ENCODE assay signal across 9 mouse cellular contexts in genomic region chr7:127023272-127023691, GRCm38 (mm10). TPM values are rescaled to one million over a fixed set of nuclear protein-coding genes. Genes with fewer than 3 reads are reported as not detected.
DNase-seq lines count a peak whose midpoint lies in the region; ATAC-seq and TF ChIP-seq lines count a peak whose summit lies in the region.
"Had no signal": no experiment of that assay in that cellular context is flagged by ENCODE, and none has a peak within 500 bp of the region (broad histone marks: within the 10 kb centered on the region; RNA-seq: fewer than 3 reads in every experiment).

No protein-coding gene starts in this region.

- H3K27me3 ChIP-seq in heart, embryonic 10.5 days (ENCODE audit: insufficient read depth, poor library complexity, severe bottlenecking) = no peaks in the 10 kb centered on the region
- no peaks in the 10 kb centered on the region for H3K27me3 ChIP-seq in MEL (ENCODE audit: control insufficient read depth in 1 of 2, insufficient read depth in 2 of 2, low read length in 2 of 2)
- H3K27me3 ChIP-seq in forebrain, embryonic 12.5 days = no peaks in the 10 kb centered on the region
- H3K27me3 ChIP-seq in limb, embryonic 12.5 days = no peaks in the 10 kb centered on the region

- no peak for TF ChIP-seq RAD21 in MEL (IDR thresholded peaks at IDR 0.05; ENCODE audit: low read depth, low read length)

- H3K4me1 ChIP-seq in heart, embryonic 10.5 days = peaks cover 81% of the 10 kb centered on the region
- peaks cover 4 to 25% of the 10 kb centered on the region in 2 experiments; a peak in 3 of 4 replicates for H3K4me1 ChIP-seq in MEL (ENCODE audit: control insufficient read depth in 1 of 2, insufficient read depth in 2 of 2, low read length in 2 of 2)
- H3K4me1 ChIP-seq in forebrain, embryonic 12.5 days = peaks cover 76% of the 10 kb centered on the region
- H3K4me1 ChIP-seq in limb, embryonic 12.5 days (replicated peaks) = peaks cover 72% of the 10 kb centered on the region

- H3K36me3 ChIP-seq in heart, embryonic 10.5 days = peaks cover 35% of the 10 kb centered on the region
- peaks cover 0 to 22% of the 10 kb centered on the region in 2 experiments; a peak in 3 of 4 replicates for H3K36me3 ChIP-seq in MEL (ENCODE audit: control insufficient read depth in 1 of 2, insufficient read depth in 2 of 2, low read length in 2 of 2)
- H3K36me3 ChIP-seq in forebrain, embryonic 12.5 days (replicated peaks) = peaks cover 39% of the 10 kb centered on the region
- peaks cover 46% of the 10 kb centered on the region for H3K36me3 ChIP-seq in limb, embryonic 12.5 days

- peak overlapping the region; percentile 82 for H3K4me3 ChIP-seq in heart, embryonic 10.5 days
- peak overlapping the region; percentile 59 to 86; a peak in 3 of 4 replicates for H3K4me3 ChIP-seq in MEL (ENCODE audit: control insufficient read depth in 1 of 2, insufficient read depth in 1 of 2, low read depth in 2 of 2, low read length in 2 of 2)
- H3K4me3 ChIP-seq in forebrain, embryonic 12.5 days (replicated peaks) = peak overlapping the region; percentile 98
- peak overlapping the region; percentile 98 for H3K4me3 ChIP-seq in limb, embryonic 12.5 days (replicated peaks)

- intact Hi-C loops in heart, postnatal 14 days (cut with DNase I) = no loop called here

- 85% methylated on average over 13 of the region's 13 CpGs for WGBS in heart, embryonic 10.5 days
- 73% methylated on average over 13 of the region's 13 CpGs for WGBS in forebrain, embryonic 12.5 days
- WGBS in limb, embryonic 12.5 days = 83% methylated on average over 13 of the region's 13 CpGs

- TF ChIP-seq EP300 in MEL (IDR thresholded peaks at IDR 0.05; ENCODE audit: low read depth in 1 of 2, low read length in 2 of 2) = no peak

- H3K27ac ChIP-seq in heart, embryonic 10.5 days = peak overlapping the region; percentile 60
- H3K27ac ChIP-seq in MEL (ENCODE audit: control insufficient read depth, low read depth, low read length) = 0 out of 2 replicates have a peak overlapping the region, but pooled peaks have one; percentile 15
- peak overlapping the region; percentile 100 for H3K27ac ChIP-seq in forebrain, embryonic 12.5 days
- peak overlapping the region; percentile 46 for H3K27ac ChIP-seq in limb, embryonic 12.5 days

- H3K9ac ChIP-seq in MEL (ENCODE audit: control insufficient read depth, low read depth, low read length, poor library complexity, severe bottlenecking) = peak overlapping the region; percentile 97
- H3K9ac ChIP-seq in forebrain, embryonic 12.5 days = peak overlapping the region; percentile 100
- peak overlapping the region; percentile 99 for H3K9ac ChIP-seq in limb, embryonic 12.5 days (replicated peaks)

- no peak for ATAC-seq in forebrain, embryonic 12.5 days (ENCODE audit: low FRiP score)
- ATAC-seq in limb, embryonic 12.5 days (ENCODE audit: insufficient number of reproducible peaks, insufficient read depth, low FRiP score, low TSS enrichment, low read depth) = no peak

- H3K4me2 ChIP-seq in forebrain, embryonic 12.5 days = peak overlapping the region; percentile 90
- peak overlapping the region; percentile 92 for H3K4me2 ChIP-seq in limb, embryonic 12.5 days

- TF ChIP-seq CTCF in MEL (IDR thresholded peaks at IDR 0.05 in 2 of 3, conservative IDR thresholded peaks at IDR 0.05 in 1 of 3; ENCODE audit: control insufficient read depth in 1 of 3, insufficient read depth in 1 of 3, low read depth in 2 of 3, low read length in 3 of 3, poor library complexity in 1 of 3, severe bottlenecking in 1 of 3) = no peak

- no peak for DNase-seq in heart, embryonic 10.5 days (ENCODE audit: low spot score)
- no peak for DNase-seq in heart, postnatal 14 days
- DNase-seq in MEL (ENCODE audit: low read depth, low spot score) = no peak
- peak; percentile 54 for DNase-seq in thymus, postnatal 4 days
- no peak for DNase-seq in urinary bladder, adult 18-20 months (ENCODE audit: low spot score in 2 of 2)
- no peak for DNase-seq in ovary, postnatal 36 days (ENCODE audit: low spot score)

- peak in 1 of 2 experiments; percentile 25; a peak in 1 of 4 replicates for TF ChIP-seq POLR2A in MEL (IDR thresholded peaks at IDR 0.05; ENCODE audit: control insufficient read depth in 1 of 2, insufficient read depth in 1 of 2, low read depth in 1 of 2, low read length in 2 of 2, poor library complexity in 1 of 2)

- no peaks in the 10 kb centered on the region for H3K9me3 ChIP-seq in heart, embryonic 10.5 days
- H3K9me3 ChIP-seq in MEL (replicated peaks; ENCODE audit: insufficient read depth, low read length) = no peaks in the 10 kb centered on the region
- H3K9me3 ChIP-seq in forebrain, embryonic 12.5 days = no peaks in the 10 kb centered on the region
- H3K9me3 ChIP-seq in limb, embryonic 12.5 days = no peaks in the 10 kb centered on the region

- H3K79me2 ChIP-seq in MEL (ENCODE audit: control insufficient read depth, insufficient read depth, low read length, poor library complexity) = peaks cover 41% of the 10 kb centered on the region

TF ChIP-seq in MEL, 35 proteins besides CTCF, POLR2A, EP300 and RAD21:
- TF ChIP-seq ETS1 (IDR thresholded peaks at IDR 0.05; ENCODE audit: low read depth, low read length) = no peak
- no peak for TF ChIP-seq ZKSCAN1 (IDR thresholded peaks at IDR 0.05; ENCODE audit: low read depth, low read length)

RNA-seq across cellular contexts. Expression of gene Prrt2, which starts 2.3 kb away (rescaled TPM):
- 2.4 and 3.2 TPM in 2 replicates for polyA plus RNA-seq in heart, embryonic 10.5 days (2016; fragmentation: Nextera tagmentation; extraction: Ambion mirVana)
- total RNA-seq in heart, postnatal 14 days (2021) = 1 to 10 TPM; 1.1 to 1.2 TPM
- 0.12 and 0.13 TPM in 2 replicates for total RNA-seq in MEL (2012; rRNA removed)
- polyA plus RNA-seq in MEL (2012; ENCODE audit: insufficient read depth in 1 of 2, insufficient read length in 2 of 2, low read depth in 1 of 2, low replicate concordance in 2 of 2, missing spikeins in 1 of 2) = 1 to 10 TPM in 1 of 2 experiments, not detected in 1; 1.4 TPM
- 5.0 and 6.5 TPM in 2 replicates for polyA plus RNA-seq in forebrain, embryonic 12.5 days (2016; fragmentation: Nextera tagmentation; extraction: Ambion mirVana)
- 3.1 and 6.4 TPM in 2 replicates for polyA plus RNA-seq in limb, embryonic 12.5 days (2016; fragmentation: Nextera tagmentation; extraction: Ambion mirVana)

RNA-seq across cellular contexts. Expression of gene Gm42742, which starts 2.4 kb away (rescaled TPM):
- 20.6 and 46.6 TPM in 2 replicates for polyA plus RNA-seq in heart, embryonic 10.5 days (2016; fragmentation: Nextera tagmentation; extraction: Ambion mirVana)
- 10 to 100 TPM; 18.0 to 19.8 TPM for total RNA-seq in heart, postnatal 14 days (2021)
- total RNA-seq in MEL (2012; rRNA removed) = 13.8 and 20.5 TPM in 2 replicates
- 10 to 100 TPM in 1 of 2 experiments, not detected in 1; 27.2 TPM for polyA plus RNA-seq in MEL (2012; ENCODE audit: insufficient read depth in 1 of 2, insufficient read length in 2 of 2, low read depth in 1 of 2, low replicate concordance in 2 of 2, missing spikeins in 1 of 2)
- polyA plus RNA-seq in forebrain, embryonic 12.5 days (2016; fragmentation: Nextera tagmentation; extraction: Ambion mirVana) = 53.3 and 75.4 TPM in 2 replicates
- polyA plus RNA-seq in limb, embryonic 12.5 days (2016; fragmentation: Nextera tagmentation; extraction: Ambion mirVana) = 73.7 and 81.2 TPM in 2 replicates

RNA-seq across cellular contexts. Expression of gene Maz, which starts 3.6 kb away (rescaled TPM):
- polyA plus RNA-seq in heart, embryonic 10.5 days (2016; fragmentation: Nextera tagmentation; extraction: Ambion mirVana) = 41.5 and 66.9 TPM in 2 replicates
- total RNA-seq in heart, postnatal 14 days (2021) = 10 to 100 TPM; 81.8 to 91.3 TPM
- total RNA-seq in MEL (2012; rRNA removed) = 231 and 234 TPM in 2 replicates
- 100 to 1,000 TPM in 1 of 2 experiments, not detected in 1; 540 TPM for polyA plus RNA-seq in MEL (2012; ENCODE audit: insufficient read depth in 1 of 2, insufficient read length in 2 of 2, low read depth in 1 of 2, low replicate concordance in 2 of 2, missing spikeins in 1 of 2)
- 95.2 and 113 TPM in 2 replicates for polyA plus RNA-seq in forebrain, embryonic 12.5 days (2016; fragmentation: Nextera tagmentation; extraction: Ambion mirVana)
- 120 and 123 TPM in 2 replicates for polyA plus RNA-seq in limb, embryonic 12.5 days (2016; fragmentation: Nextera tagmentation; extraction: Ambion mirVana)

RNA-seq across cellular contexts. Expression of gene Pagr1a, which starts 6.1 kb away (rescaled TPM):
- polyA plus RNA-seq in heart, embryonic 10.5 days (2016; fragmentation: Nextera tagmentation; extraction: Ambion mirVana) = 64.1 and 99.6 TPM in 2 replicates
- total RNA-seq in heart, postnatal 14 days (2021) = 10 to 100 TPM; 15.2 to 20.6 TPM
- total RNA-seq in MEL (2012; rRNA removed) = 55.4 and 60.2 TPM in 2 replicates
- 10 to 100 TPM in 1 of 2 experiments, not detected in 1; 85.9 TPM for polyA plus RNA-seq in MEL (2012; ENCODE audit: insufficient read depth in 1 of 2, insufficient read length in 2 of 2, low read depth in 1 of 2, low replicate concordance in 2 of 2, missing spikeins in 1 of 2)
- polyA plus RNA-seq in forebrain, embryonic 12.5 days (2016; fragmentation: Nextera tagmentation; extraction: Ambion mirVana) = 51.4 and 66.8 TPM in 2 replicates
- 33.0 and 34.4 TPM in 2 replicates for polyA plus RNA-seq in limb, embryonic 12.5 days (2016; fragmentation: Nextera tagmentation; extraction: Ambion mirVana)

RNA-seq across cellular contexts. Expression of gene Pagr1b, which starts 7.0 kb away (rescaled TPM):
- 0.41 TPM in 1 of 2 replicates, not detected in the other for polyA plus RNA-seq in heart, embryonic 10.5 days (2016; fragmentation: Nextera tagmentation; extraction: Ambion mirVana)
- total RNA-seq in heart, postnatal 14 days (2021) = not detected
- total RNA-seq in MEL (2012; rRNA removed) = 0.39 TPM in 1 of 2 replicates, not detected in the other
- 1 to 10 TPM in 1 of 2 experiments, not detected in 1; 4.5 TPM for polyA plus RNA-seq in MEL (2012; ENCODE audit: insufficient read depth in 1 of 2, insufficient read length in 2 of 2, low read depth in 1 of 2, low replicate concordance in 2 of 2, missing spikeins in 1 of 2)
- 0.38 and 0.56 TPM in 2 replicates for polyA plus RNA-seq in forebrain, embryonic 12.5 days (2016; fragmentation: Nextera tagmentation; extraction: Ambion mirVana)
- polyA plus RNA-seq in limb, embryonic 12.5 days (2016; fragmentation: Nextera tagmentation; extraction: Ambion mirVana) = 0.42 and 0.59 TPM in 2 replicates
- total RNA-seq: heart, postnatal 10 days had no signal

Comparison
In these comparisons a context has a peak if more than half of its experiments do, and no peak if none do; other contexts are left out.
1. H3K27ac ChIP-seq: peak in every context shown above with its lines; median percentile 100 in forebrain, embryonic 12.5 days; 60 in heart, embryonic 10.5 days; 46 in limb, embryonic 12.5 days; 15 in MEL.